Mouse (Mus musculus) heart, embryonic 16.5 days (tissue): ENCODE results near the gene Klhl29. TPM values are rescaled to one million over a fixed set of nuclear protein-coding genes. Genes with fewer than 3 reads are reported as not detected.

Experiments used
- ATAC-seq: fragments of 200-750 bp; cut with Nextera tagmentation; replicated peaks from 2 replicates; pipeline ENCODE4 v1.8.0; 2017; ENCODE audit warnings: moderate number of reproducible peaks; ENCODE audit not compliant: insufficient read depth, low FRiP score; ENCODE audit errors: extremely low read depth
- H3K27ac ChIP-seq: fragments of 300-500 bp; sonication (generic); 2 replicates; pipeline ENCODE4 v1.5.1; 2014; ENCODE audit warnings: mild to moderate bottlenecking, low read length, control low read depth, moderate library complexity
- H3K27me3 ChIP-seq: fragments of 300-500 bp; sonication (generic); 2 replicates; pipeline ENCODE4 v1.6.1; 2014; ENCODE audit warnings: low read length, mixed read lengths; ENCODE audit not compliant: control insufficient read depth, insufficient read depth
- H3K36me3 ChIP-seq: fragments of 300-500 bp; sonication (generic); 2 replicates; pipeline ENCODE4 v1.6.1; 2014; ENCODE audit not compliant: control insufficient read depth, insufficient read depth
- H3K4me1 ChIP-seq: fragments of 300-500 bp; sonication (generic); 2 replicates; pipeline ENCODE4 v1.6.1; 2014; ENCODE audit warnings: low read length, mixed read lengths; ENCODE audit not compliant: control insufficient read depth, insufficient read depth
- H3K4me2 ChIP-seq: fragments of 300-500 bp; sonication (generic); 2 replicates; pipeline ENCODE4 v1.6.1; 2014; ENCODE audit warnings: low read depth, mild to moderate bottlenecking, control low read depth, low read length
- H3K4me3 ChIP-seq: fragments of 300-500 bp; sonication (generic); 2 replicates; pipeline ENCODE4 v1.5.1; 2014; ENCODE audit warnings: mild to moderate bottlenecking, control low read depth, low read length
- H3K9ac ChIP-seq: fragments of 300-500 bp; sonication (generic); 2 replicates; pipeline ENCODE4 v1.6.1; 2014; ENCODE audit warnings: low read length, control low read depth
- H3K9me3 ChIP-seq: fragments of 300-500 bp; sonication (generic); replicated peaks from 2 replicates; pipeline ENCODE4 v1.6.1; 2016; ENCODE audit warnings: low read length; ENCODE audit not compliant: control insufficient read depth
- WGBS: fragments of 180-500 bp; shearing (Covaris S2); extraction: QIAGEN DNeasy Blood & Tissue Kit; methylation state at CpG from one replicate; pipeline ENCODE4 v1.1.7; 2014; 5-methylcytosine and 5-hydroxymethylcytosine counted together
- polyA plus RNA-seq: library from polyadenylated mRNA; unstranded; fragments of >200 nt; fragmentation: Nextera tagmentation; extraction: Ambion mirVana; gene quantifications from 2 replicates; pipeline ENCODE4 v1.2.1, GENCODE M21; 2015

Gene Klhl29
- polyA plus RNA-seq, 1 experiment from 2014 or later, result 0.25 TPM

DNA sequence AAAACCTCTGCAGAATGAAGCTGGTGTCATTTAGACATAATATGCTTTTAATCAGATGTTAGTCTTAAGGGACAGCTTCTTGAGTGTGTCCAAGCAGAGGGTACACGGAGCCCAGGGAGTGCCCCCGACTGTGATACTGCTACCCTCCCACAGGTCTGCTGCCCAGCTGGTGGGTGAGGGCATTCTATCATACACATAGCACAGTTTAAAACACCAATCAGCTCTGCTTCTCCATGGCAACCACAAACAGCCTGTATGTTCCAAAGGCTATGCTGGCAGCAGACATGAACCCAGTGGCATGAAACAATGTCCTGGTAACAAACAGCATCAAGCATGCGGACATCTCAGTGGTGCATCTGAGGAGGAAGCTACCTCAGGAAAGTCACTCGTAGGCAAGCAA lies 192.9 kb downstream of the Klhl29 start:
- Histone ChIP-seq H3K27ac (no peak overlapping the region), H3K36me3 (no peaks in the 10 kb centered on the region), H3K4me2 (no peak overlapping the region), H3K4me3 (no peak overlapping the region), H3K9me3 (no peaks in the 10 kb centered on the region), H3K4me1 (peaks cover 10% of the 10 kb centered on the region), H3K27me3 (no peaks in the 10 kb centered on the region), H3K9ac (no peak overlapping the region)
- ATAC-seq, result no peak
- WGBS, result 72% methylated on average over 4 of the region's 4 CpGs

DNA sequence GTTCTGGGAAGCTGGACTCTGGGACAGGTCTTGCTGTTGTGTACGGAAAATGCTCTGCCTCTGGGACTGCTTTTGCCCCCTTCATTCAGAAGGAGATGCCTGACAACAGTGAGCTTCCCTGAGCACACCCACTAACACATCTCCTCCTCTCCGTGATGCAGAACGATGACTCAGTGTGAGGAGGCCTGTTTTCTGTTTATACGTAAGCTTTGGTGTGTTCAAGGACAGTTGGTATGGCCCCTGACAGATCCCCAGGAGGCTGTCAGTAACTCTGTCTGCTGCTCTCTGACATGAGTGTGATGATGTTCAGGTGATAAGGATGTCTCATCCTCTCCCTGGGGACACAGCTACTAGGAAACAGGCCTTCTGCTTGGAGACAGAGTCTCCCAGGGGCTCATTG lies 193.3 kb downstream of the Klhl29 start:
- Histone ChIP-seq H3K9me3 (no peaks in the 10 kb centered on the region), H3K4me1 (peaks cover 8% of the 10 kb centered on the region), H3K36me3 (no peaks in the 10 kb centered on the region), H3K4me2 (no peak overlapping the region), H3K27ac (no peak overlapping the region), H3K27me3 (no peaks in the 10 kb centered on the region), H3K4me3 (no peak overlapping the region), H3K9ac (no peak overlapping the region)
- 52% methylated on average over 4 of the region's 4 CpGs for WGBS
- no peak for ATAC-seq

DNA sequence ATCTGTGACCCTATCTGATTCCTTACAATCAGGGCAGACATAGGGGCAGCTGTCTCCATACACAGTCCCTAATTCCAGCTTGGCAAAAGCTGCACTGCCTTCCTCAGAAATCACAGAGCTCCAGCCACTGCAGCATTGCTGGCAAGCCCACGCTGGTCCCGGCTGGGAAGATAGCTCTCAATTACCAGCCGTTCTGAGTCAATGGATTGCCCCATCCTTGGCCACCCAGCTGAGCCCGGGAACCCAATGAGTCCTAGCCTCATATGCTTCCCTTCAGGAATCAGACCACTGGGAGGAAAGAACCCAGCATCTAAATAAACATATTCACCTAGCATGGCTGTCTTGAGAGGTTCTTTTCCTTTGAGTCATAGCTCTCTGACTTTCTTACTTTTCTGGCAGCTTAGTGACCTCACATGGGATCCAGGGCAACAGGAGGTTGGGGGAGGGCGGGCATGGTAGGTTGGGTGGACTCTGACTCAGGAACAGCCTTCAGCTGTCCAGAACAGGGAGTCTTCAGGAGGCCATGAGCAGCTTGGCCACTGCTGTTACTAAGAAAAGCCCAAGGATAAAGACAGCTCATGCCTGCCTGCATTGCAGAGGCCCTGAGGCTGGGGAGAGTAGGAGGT lies 198.7 kb downstream of the Klhl29 start:
- Histone ChIP-seq H3K36me3 (no peaks in the 10 kb centered on the region), H3K4me2 (no peak overlapping the region)

DNA sequence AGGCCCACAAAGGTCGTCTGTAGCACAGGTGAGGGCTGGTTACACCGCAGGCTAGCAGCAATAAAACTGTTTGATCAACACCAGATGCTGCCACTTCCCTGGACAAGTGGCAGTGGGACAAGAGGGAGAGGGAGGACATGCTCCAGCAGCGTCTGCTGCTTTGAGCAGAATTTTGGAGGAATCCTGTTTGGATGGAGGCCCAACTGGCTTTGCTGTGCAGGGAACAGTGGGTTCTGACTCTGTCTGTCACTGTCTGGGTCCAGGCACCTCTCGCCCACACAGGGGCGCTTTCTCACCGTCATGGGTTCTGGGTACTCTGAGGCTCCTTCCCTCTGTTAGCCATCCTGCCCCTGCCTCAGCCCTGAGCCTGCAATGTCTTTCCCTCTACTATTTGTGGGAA lies 209.3 kb downstream of the Klhl29 start:
- H3K9ac ChIP-seq, result no peak overlapping the region
- no peaks in the 10 kb centered on the region for H3K36me3 ChIP-seq
- no peaks in the 10 kb centered on the region for H3K9me3 ChIP-seq
- no peak overlapping the region for H3K4me2 ChIP-seq
- H3K4me3 ChIP-seq, result no peak overlapping the region
- WGBS, result 60% methylated on average over 6 of the region's 6 CpGs
- H3K4me1 ChIP-seq, result no peaks in the 10 kb centered on the region
- no peak overlapping the region for H3K27ac ChIP-seq
- no peaks in the 10 kb centered on the region for H3K27me3 ChIP-seq
- 0 out of 2 replicates have a peak, but pooled peaks have one; percentile 28 for ATAC-seq

More for the DNA sequence above, 198.7 kb downstream of the Klhl29 start:
- WGBS, result 62% methylated on average over 5 of the region's 5 CpGs
- no peaks in the 10 kb centered on the region for H3K9me3 ChIP-seq
- H3K27me3 ChIP-seq, result no peaks in the 10 kb centered on the region
- no peak for ATAC-seq
- no peak overlapping the region for H3K4me3 ChIP-seq
- no peak overlapping the region for H3K27ac ChIP-seq
- no peak overlapping the region for H3K9ac ChIP-seq
- H3K4me1 ChIP-seq, result 0 out of 2 replicates have a peak, but pooled peaks cover 3% of the 10 kb centered on the region

DNA sequence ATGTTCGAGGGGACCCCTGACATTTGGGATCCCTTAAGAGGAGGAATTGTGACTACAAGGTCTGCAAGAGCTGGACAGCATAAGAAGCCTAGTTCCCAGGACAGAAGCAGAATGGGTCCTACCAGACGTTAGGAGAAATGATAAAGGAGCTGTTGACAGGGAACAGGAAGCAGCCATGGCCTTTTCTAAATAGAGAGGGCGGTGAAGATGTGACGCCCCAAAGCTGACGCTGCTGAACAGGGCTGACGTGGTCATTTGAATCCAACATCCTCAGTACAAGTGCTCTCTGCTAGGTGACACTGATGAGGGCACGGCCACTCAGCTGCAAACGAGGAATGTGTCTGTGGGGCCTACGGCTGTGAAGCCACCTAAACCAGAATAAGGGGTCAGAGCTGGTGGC lies 210.1 kb downstream of the Klhl29 start:
- ATAC-seq, result no peak
- 17% methylated on average over 9 of the region's 9 CpGs for WGBS

DNA sequence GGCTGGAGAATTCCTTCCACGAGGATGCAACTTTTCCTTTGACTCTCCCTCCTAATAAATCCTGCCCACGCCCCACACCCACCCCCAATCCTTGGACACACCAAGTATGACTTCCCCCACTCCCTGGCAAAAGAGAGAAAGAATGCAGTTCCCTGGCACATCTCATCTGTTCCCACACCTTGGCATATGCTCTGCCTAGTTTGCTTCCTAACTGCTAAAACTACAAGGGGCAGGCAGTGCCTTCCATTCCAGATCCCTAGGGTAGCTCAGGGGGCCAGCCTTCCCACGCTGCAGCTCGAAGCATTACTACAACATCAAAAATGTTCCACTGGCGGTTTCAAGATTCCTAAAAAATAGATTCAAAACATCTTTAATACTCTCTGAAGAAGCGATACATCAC lies 212.8 kb downstream of the Klhl29 start:
- WGBS, result 74% methylated on average over 6 of the region's 6 CpGs
- no peaks in the 10 kb centered on the region for H3K36me3 ChIP-seq
- H3K27ac ChIP-seq, result no peak overlapping the region
- H3K4me1 ChIP-seq, result no peaks in the 10 kb centered on the region
- H3K4me2 ChIP-seq, result no peak overlapping the region
- no peaks in the 10 kb centered on the region for H3K9me3 ChIP-seq
- no peak overlapping the region for H3K9ac ChIP-seq
- no peak overlapping the region for H3K4me3 ChIP-seq
- ATAC-seq, result no peak
- H3K27me3 ChIP-seq, result no peaks in the 10 kb centered on the region

More for the DNA sequence above, 210.1 kb downstream of the Klhl29 start:
- H3K36me3 ChIP-seq, result no peaks in the 10 kb centered on the region
- H3K27ac ChIP-seq, result no peak overlapping the region
- H3K9ac ChIP-seq, result no peak overlapping the region
- H3K4me3 ChIP-seq, result no peak overlapping the region
- H3K4me2 ChIP-seq, result no peak overlapping the region
- no peaks in the 10 kb centered on the region for H3K27me3 ChIP-seq
- H3K4me1 ChIP-seq, result no peaks in the 10 kb centered on the region
- H3K9me3 ChIP-seq, result no peaks in the 10 kb centered on the region

DNA sequence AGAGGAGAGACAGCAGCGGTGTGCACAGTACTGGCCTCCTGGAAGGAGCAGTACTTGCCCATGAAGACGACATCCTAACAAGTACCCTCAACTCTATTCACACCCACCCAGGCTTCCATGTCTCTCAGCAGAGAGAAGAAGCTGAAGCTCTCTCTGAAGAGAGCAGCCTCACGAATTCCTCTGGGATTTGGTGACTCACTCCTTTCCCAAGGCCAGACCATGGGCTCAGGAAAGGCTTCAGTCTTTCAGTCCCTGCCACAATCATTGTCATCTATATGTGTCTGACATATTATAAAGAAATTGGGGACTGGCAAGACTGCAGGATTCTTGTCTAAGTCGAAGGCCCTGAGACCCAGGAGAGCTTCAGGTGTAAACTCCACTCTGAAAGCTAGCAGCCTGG lies 213.9 kb downstream of the Klhl29 start:
- no peak overlapping the region for H3K27ac ChIP-seq
- H3K27me3 ChIP-seq, result no peaks in the 10 kb centered on the region
- no peaks in the 10 kb centered on the region for H3K9me3 ChIP-seq
- no peaks in the 10 kb centered on the region for H3K36me3 ChIP-seq
- 79% methylated on average over 4 of the region's 4 CpGs for WGBS
- ATAC-seq, result no peak
- no peak overlapping the region for H3K4me3 ChIP-seq
- no peaks in the 10 kb centered on the region for H3K4me1 ChIP-seq
- no peak overlapping the region for H3K4me2 ChIP-seq
- H3K9ac ChIP-seq, result no peak overlapping the region

DNA sequence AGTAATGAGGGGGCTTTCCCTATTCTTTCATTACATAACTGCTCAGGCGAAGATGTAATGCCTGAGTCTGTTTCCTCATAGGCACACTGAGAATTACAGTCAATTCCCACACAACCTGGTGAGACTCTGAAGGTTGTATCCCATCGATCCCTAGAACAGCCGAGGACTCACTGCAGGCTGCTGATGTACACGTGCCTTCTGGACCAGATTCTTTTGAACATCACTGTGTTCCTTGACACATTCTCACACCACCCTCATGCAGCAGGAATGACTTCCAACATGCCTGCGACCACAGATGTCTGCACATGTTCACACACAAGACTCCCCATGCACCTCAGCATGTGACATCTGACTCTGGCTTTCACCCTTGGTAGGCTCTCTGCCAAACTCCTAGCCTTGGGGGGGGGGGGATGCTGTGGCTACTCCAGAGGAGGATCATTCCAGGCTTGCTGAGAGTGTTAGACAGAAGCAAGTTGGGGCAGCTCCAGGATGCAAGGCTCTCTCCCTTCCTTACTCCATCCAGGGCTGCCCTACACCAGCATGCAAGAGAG lies 217.5 kb downstream of the Klhl29 start:
- H3K27me3 ChIP-seq, result no peaks in the 10 kb centered on the region
- no peak overlapping the region for H3K27ac ChIP-seq
- no peak overlapping the region for H3K9ac ChIP-seq
- no peak for ATAC-seq
- 76% methylated on average over 5 of the region's 5 CpGs for whole genome bisulfite sequencing
- H3K9me3 ChIP-seq, result no peaks in the 10 kb centered on the region
- H3K4me1 ChIP-seq, result no peaks in the 10 kb centered on the region
- H3K4me2 ChIP-seq, result no peak overlapping the region
- no peaks in the 10 kb centered on the region for H3K36me3 ChIP-seq
- H3K4me3 ChIP-seq, result no peak overlapping the region

DNA sequence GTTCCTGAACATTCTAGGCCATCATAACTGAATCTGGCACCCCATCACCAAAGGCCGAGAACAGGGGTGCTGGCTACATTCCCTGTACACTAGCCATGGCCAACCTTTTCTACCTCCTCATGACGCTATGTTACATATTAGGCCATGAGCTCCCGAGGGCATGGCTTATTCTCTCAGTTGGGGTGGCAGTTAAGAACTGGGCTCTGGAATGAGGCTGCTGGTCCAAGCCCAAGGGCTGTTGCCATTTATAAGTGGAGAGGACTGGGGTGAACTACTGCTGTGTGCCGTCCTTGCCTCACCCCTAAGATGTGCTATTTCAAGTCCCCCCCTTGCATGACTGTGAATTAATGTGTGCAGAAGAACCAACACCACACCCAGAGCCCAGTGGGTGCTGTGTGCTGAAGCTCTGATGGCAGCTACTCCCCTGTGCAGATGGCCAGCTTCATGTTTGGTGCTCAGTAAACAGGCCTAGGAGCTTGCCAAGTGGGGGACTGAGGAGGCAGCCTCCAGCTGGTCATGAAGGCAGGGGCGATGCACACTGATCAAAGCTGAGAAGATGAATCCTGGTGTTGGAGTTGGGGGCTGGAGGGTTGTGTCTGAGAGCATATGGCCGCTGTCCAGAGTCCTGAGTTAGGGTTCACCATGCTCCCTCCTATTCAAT lies 218.3 kb downstream of the Klhl29 start:
- no peaks in the 10 kb centered on the region for H3K9me3 ChIP-seq
- H3K4me2 ChIP-seq, result no peak overlapping the region
- H3K27ac ChIP-seq, result no peak overlapping the region
- H3K27me3 ChIP-seq, result no peaks in the 10 kb centered on the region
- no peak; the same call in 1 of the 2 replicates for ATAC-seq
- H3K36me3 ChIP-seq, result no peaks in the 10 kb centered on the region
- no peak overlapping the region for H3K9ac ChIP-seq
- WGBS, result 77% methylated on average over 6 of the region's 6 CpGs
- no peak overlapping the region for H3K4me3 ChIP-seq
- no peaks in the 10 kb centered on the region for H3K4me1 ChIP-seq
